Mouse (Mus musculus) embryo, embryonic 11.5 days (tissue): ENCODE data around the gene Olfr1016.

Experiments used
- DNase-seq: peaks from one replicate; pipeline ENCODE4 v3.0.0-alpha.2; 2012; ENCODE audit warnings: low read depth, low spot score

Gene Olfr1016

GRCm38 (mm10) chr2:85802444-85802843, at the start of gene Olfr1016:
Gene Olfr1016 (minus strand): TSS chr2:85802544.
- DNase-seq = no peak

- no peak for DNase-seq
These were observed 44.4 kb upstream of the Olfr1016 start, which contains the start of gene Olfr1020 for GRCm38 (mm10) chr2:85846730-85847129. Gene Olfr1020 (plus strand): TSS chr2:85847030.

GRCm38 (mm10) chr2:85845383-85845782, 43.0 kb upstream of the Olfr1016 start, which contains the start of gene Olfr1019:
Gene Olfr1019 (minus strand): TSS chr2:85845483.
- no peak for DNase-seq

DNA sequence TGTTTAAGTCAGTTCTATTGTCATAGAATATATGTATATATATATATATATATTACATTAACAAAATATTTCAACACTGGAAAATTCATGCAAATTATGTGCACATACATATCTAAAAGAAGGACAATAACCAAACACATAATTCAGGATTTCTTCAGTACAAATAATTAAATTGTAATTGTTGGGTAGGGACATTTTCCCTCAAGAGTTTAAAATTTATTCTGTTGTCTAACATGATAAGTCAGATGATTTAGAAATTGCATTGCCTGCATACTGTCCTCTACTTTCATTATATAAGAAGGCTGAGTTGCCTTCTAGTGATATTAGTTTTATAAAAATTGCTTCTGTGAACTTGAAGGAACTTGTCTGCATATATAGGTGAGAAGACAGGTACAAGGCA, 15.8 kb upstream of the Olfr1016 start, which contains the start of gene Olfr1018:
TSS of gene Olfr1018 (plus strand) at position 301 of the 400 bp plus-strand sequence.
- DNase-seq = no peak

DNA sequence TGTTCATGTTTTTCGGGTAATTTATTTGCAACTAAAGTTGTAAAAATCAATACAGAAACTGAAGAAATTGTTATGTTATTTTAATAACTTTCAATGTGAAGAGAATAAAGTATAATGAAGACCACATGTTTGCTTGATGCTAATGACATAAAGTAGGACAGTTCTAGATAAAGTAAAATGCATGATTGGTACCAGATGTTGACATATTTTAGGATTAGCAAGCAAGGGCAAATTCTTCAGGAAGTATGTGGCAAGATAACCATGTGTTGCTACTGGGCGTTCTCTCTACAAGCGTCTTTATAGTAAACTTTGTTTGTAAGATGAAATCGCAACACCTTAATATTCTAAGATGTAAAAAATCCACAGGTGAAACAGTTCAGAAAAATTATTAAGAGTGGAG, 2.2 kb upstream of the Olfr1016 start:
- DNase-seq = no peak

DNA sequence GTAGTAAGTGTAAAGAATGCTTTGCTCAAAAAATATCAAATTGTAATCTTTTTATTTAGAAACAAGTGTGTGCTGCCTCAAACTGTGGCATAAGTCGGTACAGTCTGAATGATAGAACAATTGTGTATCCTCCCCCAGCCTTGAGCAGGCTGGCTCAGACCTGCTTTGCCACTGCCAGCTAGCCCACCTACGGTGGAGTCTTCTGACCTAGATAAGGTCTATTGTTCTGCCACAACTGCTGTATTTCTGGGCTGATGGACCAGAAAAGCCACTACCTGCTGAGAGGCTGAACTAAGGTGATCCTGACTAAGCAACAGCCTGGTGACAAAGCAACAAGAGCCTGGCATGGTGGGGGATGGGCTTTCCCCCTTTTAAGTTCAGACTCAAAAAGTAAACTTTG, 10.0 kb downstream of the Olfr1016 start:
- DNase-seq = no peak

DNA sequence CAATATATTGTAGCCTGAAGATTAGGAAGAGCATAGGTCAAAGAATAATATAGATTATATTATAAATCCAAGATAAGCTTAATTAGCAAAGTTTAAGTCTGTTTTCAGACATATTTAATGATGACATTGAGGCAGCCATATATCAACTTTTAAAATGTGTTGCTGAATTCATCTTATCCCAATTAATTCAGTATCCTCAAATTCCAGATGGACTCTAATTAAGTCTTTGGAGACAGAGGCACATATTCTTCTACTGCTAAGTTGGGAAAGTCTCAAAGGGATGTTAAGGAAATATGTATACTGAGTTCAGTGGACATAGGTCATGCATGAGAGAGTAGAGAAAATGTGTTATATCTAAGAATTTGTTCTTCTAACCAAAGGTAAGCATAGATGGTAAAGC, 20.6 kb downstream of the Olfr1016 start, which contains the start of gene Olfr1015:
TSS of gene Olfr1015 (plus strand) at position 301 of the 400 bp plus-strand sequence.
- no peak for DNase-seq

DNA sequence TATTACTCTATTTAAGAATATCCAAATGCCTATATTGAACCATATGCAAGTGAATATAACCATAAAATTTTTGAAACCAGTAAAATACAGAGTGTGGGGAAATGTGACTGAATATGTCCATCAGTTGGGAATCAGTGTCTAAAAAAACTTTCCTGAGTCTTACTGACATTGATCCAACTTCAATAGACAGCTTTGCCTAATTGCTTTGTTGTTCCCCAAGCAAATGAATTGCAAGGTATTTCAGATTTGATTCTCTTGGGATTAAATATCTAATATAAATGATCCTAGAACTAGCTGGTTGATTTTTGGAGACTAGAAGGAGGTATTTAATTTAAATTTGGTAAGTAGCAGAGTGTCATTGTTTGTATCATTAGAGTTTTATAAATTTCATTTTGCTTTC, 29.9 kb downstream of the Olfr1016 start, which contains the start of gene Olfr1014:
TSS of gene Olfr1014 (plus strand) at position 301 of the 400 bp plus-strand sequence.
- no peak for DNase-seq

GRCm38 (mm10) chr2:85766798-85767197, 35.5 kb downstream of the Olfr1016 start, which contains the start of gene Olfr1013:
Gene Olfr1013 (plus strand): TSS chr2:85767098.
- DNase-seq = no peak

DNA sequence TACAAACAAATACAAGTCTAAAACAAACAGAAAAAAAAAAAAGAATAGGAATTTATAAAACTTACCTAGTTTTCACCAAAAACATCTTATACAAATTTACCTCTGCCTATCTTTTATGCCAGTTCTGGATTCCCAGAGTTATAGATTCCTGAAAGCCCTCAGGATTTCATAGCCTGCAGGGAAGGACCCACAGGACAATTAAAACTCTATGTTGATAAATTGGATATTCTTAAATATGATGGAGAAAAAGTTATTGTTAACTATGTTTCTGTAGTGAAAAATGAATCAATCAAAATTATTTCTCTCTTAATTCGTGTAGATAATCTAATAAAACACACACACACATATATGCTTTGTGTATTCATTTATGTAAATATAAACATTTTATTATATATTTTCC, 39.7 kb downstream of the Olfr1016 start, which contains the start of gene Olfr1012:
TSS of gene Olfr1012 (minus strand) at position 101 of the 400 bp plus-strand sequence.
- no peak for DNase-seq

- no peak for DNase-seq
These were observed 48.5 kb downstream of the Olfr1016 start for GRCm38 (mm10) chr2:85753822-85754221.
